ENCODE assay signal across 14 mouse cellular contexts in the genomic region with DNA sequence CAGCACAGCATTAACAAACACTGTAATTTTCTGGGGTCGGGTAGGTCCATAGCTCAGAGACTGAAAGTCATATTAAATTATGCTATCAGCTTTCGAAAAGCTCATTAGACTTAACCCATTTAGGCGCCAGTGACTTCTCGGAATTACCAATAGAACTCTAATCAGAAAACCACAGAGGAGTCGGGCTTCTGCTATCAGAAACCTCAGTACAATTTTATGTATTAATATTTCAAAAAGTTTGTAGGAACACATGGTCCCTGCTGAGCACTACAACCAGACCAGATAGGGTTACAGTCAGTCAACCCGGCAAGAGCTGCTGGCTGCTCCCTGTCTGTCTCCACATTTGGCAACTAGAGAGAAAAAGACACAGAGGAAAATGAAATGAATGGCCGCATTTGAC.
"Had no signal": no experiment of that assay in that cellular context is flagged by ENCODE, and none has a peak within 500 bp of the region (broad histone marks: within the 10 kb centered on the region; RNA-seq: fewer than 3 reads in every experiment).

No protein-coding gene starts in this region.

- H3K4me1 ChIP-seq: megakaryocyte, embryonic 14.5 days; midbrain, embryonic 13.5 days; midbrain, embryonic 15.5 days; neural tube, embryonic 12.5 days; stomach, embryonic 15.5 days had no signal

- H3K9me3 ChIP-seq: megakaryocyte, embryonic 14.5 days; midbrain, embryonic 13.5 days; midbrain, embryonic 15.5 days; neural tube, embryonic 12.5 days; stomach, embryonic 15.5 days had no signal

- H3K4me3 ChIP-seq: megakaryocyte, embryonic 14.5 days; midbrain, embryonic 13.5 days; midbrain, embryonic 15.5 days; neural tube, embryonic 12.5 days; stomach, embryonic 15.5 days had no signal

- ATAC-seq: midbrain, embryonic 13.5 days; midbrain, embryonic 15.5 days had no signal

- H3K27ac ChIP-seq: macrophage; midbrain, embryonic 13.5 days; midbrain, embryonic 15.5 days; neural tube, embryonic 12.5 days; stomach, embryonic 15.5 days; stomach, postnatal 0 days had no signal

- DNase-seq: lung, adult 18-20 months; lung, embryonic 14.5 days; lung, postnatal 10 days; right cerebral cortex, postnatal 14 days; thymus, adult 2 months; thymus, postnatal 25 days; thymus, postnatal 4 days had no signal

- H3K9ac ChIP-seq: lung, embryonic 14.5 days; midbrain, embryonic 13.5 days; midbrain, embryonic 15.5 days; neural tube, embryonic 12.5 days; stomach, embryonic 15.5 days had no signal

- H3K36me3 ChIP-seq: midbrain, embryonic 13.5 days; midbrain, embryonic 15.5 days; neural tube, embryonic 12.5 days; stomach, embryonic 15.5 days had no signal

- H3K27me3 ChIP-seq: megakaryocyte, embryonic 14.5 days; midbrain, embryonic 13.5 days; midbrain, embryonic 15.5 days; neural tube, embryonic 12.5 days; stomach, embryonic 15.5 days had no signal
